Mouse (Mus musculus) E14TG2a.4 (cell line): ENCODE measurements at regions not wholly inside any gene's neighbourhood (a gene's known extent, or its start where the extent isn't known, plus 50 kb on each side); places are given as distances from the start of the nearest gene placed in this dataset.

Experiments
- CTCF ChIP-seq: conservative IDR thresholded peaks from 2 replicates; pipeline ENCODE4 v1.5.1; 2014; ENCODE audit warnings: low read length
- NANOG ChIP-seq: IDR thresholded peaks from 2 replicates; pipeline ENCODE4 v1.6.1; 2014; ENCODE audit warnings: borderline replicate concordance, low read length, mixed read lengths

DNA sequence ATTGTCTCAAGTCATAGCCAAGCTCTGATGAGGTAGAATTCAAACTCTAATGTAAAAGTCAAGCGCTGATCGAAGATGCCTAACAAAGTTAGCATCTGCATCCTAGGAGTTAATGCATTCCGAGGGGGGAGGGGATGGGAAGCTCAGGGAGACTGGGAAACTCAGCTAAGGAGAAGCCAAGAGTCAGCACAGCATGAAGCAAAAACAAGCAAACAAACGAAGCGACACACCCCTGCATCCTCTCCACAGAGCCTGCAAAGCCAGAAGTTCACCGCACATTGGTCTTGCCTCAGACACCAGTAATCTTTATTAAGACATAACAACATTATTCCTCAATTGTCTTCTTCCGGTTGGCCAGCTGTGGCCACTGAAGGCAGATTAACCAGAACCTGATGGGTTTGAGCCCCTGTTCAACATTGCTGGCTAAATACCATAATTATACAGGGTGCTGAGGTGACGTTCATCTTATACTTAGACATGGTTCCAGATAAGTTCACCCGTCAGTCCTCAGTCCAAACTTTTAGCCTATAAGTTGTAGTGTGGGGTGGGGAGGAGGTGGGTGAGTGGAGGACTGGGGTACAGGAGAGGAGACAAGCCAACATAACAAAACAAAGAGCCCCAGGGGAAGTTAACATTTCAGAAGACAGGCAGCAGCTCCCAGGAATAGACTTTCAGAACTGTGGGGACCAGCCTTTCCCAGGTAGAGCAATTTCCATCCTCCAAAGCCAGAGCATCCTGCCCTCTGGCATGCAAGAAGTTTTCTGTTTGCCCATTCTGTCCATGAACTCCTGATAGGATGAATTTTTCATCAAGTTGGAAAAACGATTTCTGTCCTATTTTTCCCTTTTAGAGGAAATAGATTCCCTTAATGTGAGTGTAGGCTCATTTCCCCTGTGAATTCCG, 213.3 kb upstream of the Gm5148 start:
- TF ChIP-seq NANOG (no peak), CTCF (no peak)
